Mouse (Mus musculus) bone marrow, adult 2 months (tissue): ENCODE results near the gene Srsf4.

ENCODE experiments used
- CTCF ChIP-seq: fragments of 200-500 bp; IDR thresholded peaks from 2 replicates; pipeline ENCODE4 v1.5.1; 2011; ENCODE audit warnings: low read length, control low read depth; ENCODE audit not compliant: control insufficient read depth, insufficient read depth
- POLR2A ChIP-seq: fragments of 200-500 bp; IDR thresholded peaks from 2 replicates; pipeline ENCODE4 v1.6.1; 2011; ENCODE audit warnings: low read depth, mild to moderate bottlenecking, control low read depth, low read length, borderline replicate concordance; ENCODE audit not compliant: control insufficient read depth

GRCm38 (mm10) chr4:131883571-131883970, 10.2 kb downstream of the Srsf4 start:
- no peak for TF ChIP-seq POLR2A
- no peak for TF ChIP-seq CTCF
